Mouse (Mus musculus) kidney, embryonic 16.5 days (tissue): ENCODE results near the gene Smg6. TPM values are rescaled to one million over a fixed set of nuclear protein-coding genes. Genes with fewer than 3 reads are reported as not detected.

Experiments
- ATAC-seq: fragments of 200-750 bp; cut with Nextera tagmentation; 2 replicates; pipeline ENCODE4 v1.8.0; 2017; ENCODE audit warnings: moderate TSS enrichment; ENCODE audit not compliant: low FRiP score, low TSS enrichment
- H3K27ac ChIP-seq: fragments of 300-500 bp; sonication (generic); 2 replicates; pipeline ENCODE4 v1.5.1; 2014; ENCODE audit warnings: low read length
- H3K27me3 ChIP-seq: fragments of 300-500 bp; sonication (generic); 2 replicates; pipeline ENCODE4 v1.6.1; 2014; ENCODE audit warnings: low read length, control low read depth, mixed read lengths; ENCODE audit not compliant: insufficient read depth
- H3K36me3 ChIP-seq: fragments of 300-500 bp; sonication (generic); 2 replicates; pipeline ENCODE4 v1.6.1; 2014; ENCODE audit warnings: low read length, control low read depth, mixed read lengths; ENCODE audit not compliant: insufficient read depth
- H3K4me1 ChIP-seq: fragments of 300-500 bp; sonication (generic); 2 replicates; pipeline ENCODE4 v1.6.1; 2014; ENCODE audit warnings: low read length, control low read depth, mixed read lengths; ENCODE audit not compliant: insufficient read depth
- H3K4me2 ChIP-seq: fragments of 300-500 bp; sonication (generic); replicated peaks from 2 replicates; pipeline ENCODE4 v1.6.1; 2014; ENCODE audit warnings: low read depth, low read length
- H3K4me3 ChIP-seq: fragments of 300-500 bp; sonication (generic); 2 replicates; pipeline ENCODE4 v1.5.1; 2014; ENCODE audit warnings: mild to moderate bottlenecking, low read length
- H3K9ac ChIP-seq: fragments of 300-500 bp; sonication (generic); replicated peaks from 2 replicates; pipeline ENCODE4 v1.6.1; 2014; ENCODE audit warnings: low read length
- H3K9me3 ChIP-seq: fragments of 300-500 bp; sonication (generic); 2 replicates; pipeline ENCODE4 v1.6.1; 2016; ENCODE audit warnings: low read length, control low read depth
- WGBS: fragments of 180-500 bp; shearing (Covaris S2); extraction: QIAGEN DNeasy Blood & Tissue Kit; methylation state at CpG from one replicate; pipeline ENCODE4 v1.1.7; 2014; 5-methylcytosine and 5-hydroxymethylcytosine counted together
- polyA plus RNA-seq: library from polyadenylated mRNA; unstranded; fragments of >200 nt; fragmentation: Nextera tagmentation; extraction: Ambion mirVana; gene quantifications from 2 replicates; pipeline ENCODE4 v1.2.1, GENCODE M21; 2015

The Smg6 gene
- polyA plus RNA-seq, 1 experiment from 2014 or later = 17.9 TPM

DNA sequence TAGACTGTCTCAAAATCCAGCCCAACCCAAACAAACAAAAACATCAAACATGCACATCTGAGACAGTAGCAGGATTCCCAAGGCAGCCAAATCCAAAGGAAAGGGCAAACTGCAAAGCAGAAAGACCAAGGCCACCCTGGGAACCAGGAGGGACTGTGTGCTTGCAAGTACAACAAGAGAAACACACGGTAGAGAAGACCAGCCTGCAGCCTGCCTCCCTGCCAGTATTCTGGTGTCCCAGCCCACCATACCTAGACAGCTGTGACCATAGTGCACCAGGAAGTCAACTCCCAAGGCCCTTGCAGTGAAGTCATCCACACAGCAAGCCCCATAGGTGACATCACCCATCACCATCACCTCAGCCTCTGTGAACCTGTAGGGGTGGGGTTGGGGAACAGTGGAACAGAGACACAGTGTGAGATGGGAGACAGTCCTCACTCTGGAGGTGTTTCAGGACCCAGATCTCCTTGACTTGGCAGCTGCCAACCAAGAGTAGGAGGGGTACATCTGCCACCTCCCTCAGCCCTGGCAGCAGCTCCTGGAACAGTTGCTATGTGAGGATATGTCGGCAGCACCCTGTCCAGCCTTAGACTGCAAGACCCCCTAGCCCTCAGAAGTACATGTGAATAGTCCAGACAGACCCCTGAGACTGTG lies 258.4 kb downstream of the Smg6 start:
- Histone ChIP-seq H3K9ac (no peak overlapping the region), H3K27ac (no peak overlapping the region), H3K4me1 (peaks cover 6% of the 10 kb centered on the region), H3K36me3 (peaks cover 27% of the 10 kb centered on the region), H3K4me2 (no peak overlapping the region), H3K9me3 (no peaks in the 10 kb centered on the region), H3K4me3 (no peak overlapping the region), H3K27me3 (no peaks in the 10 kb centered on the region)
- no peak for ATAC-seq
- 88% methylated on average over 2 of the region's 2 CpGs for WGBS

- H3K36me3 ChIP-seq = peaks cover 27% of the 10 kb centered on the region
- no peaks in the 10 kb centered on the region for H3K9me3 ChIP-seq
- H3K27me3 ChIP-seq = no peaks in the 10 kb centered on the region
- peaks cover 6% of the 10 kb centered on the region for H3K4me1 ChIP-seq
- no peak overlapping the region for H3K9ac ChIP-seq
- H3K27ac ChIP-seq = no peak overlapping the region
- H3K4me3 ChIP-seq = no peak overlapping the region
- no peak for ATAC-seq
- WGBS = 90% methylated on average over 5 of the region's 5 CpGs
- no peak overlapping the region for H3K4me2 ChIP-seq
Measured at GRCm38 (mm10) chr11:75184573-75184972, 258.9 kb downstream of the Smg6 start.

- H3K27ac ChIP-seq = no peak overlapping the region
- peaks cover 8% of the 10 kb centered on the region for H3K4me1 ChIP-seq
- H3K9me3 ChIP-seq = no peaks in the 10 kb centered on the region
- WGBS = 75% methylated on average over 2 of the region's 2 CpGs
- no peak for ATAC-seq
- H3K36me3 ChIP-seq = peaks cover 27% of the 10 kb centered on the region
- H3K27me3 ChIP-seq = no peaks in the 10 kb centered on the region
- H3K4me2 ChIP-seq = no peak overlapping the region
- H3K4me3 ChIP-seq = no peak overlapping the region
- no peak overlapping the region for H3K9ac ChIP-seq
Measured at GRCm38 (mm10) chr11:75184986-75185385, 259.4 kb downstream of the Smg6 start.

- peak overlapping the region; percentile 90 for H3K4me3 ChIP-seq
- H3K27ac ChIP-seq = peak overlapping the region; percentile 23; the same call in 1 of the 2 replicates
- H3K9ac ChIP-seq = peak overlapping the region; percentile 77
- peak overlapping the region; percentile 94 for H3K4me2 ChIP-seq
- H3K27me3 ChIP-seq = peaks cover 26% of the 10 kb centered on the region
- ATAC-seq = peak; percentile 18; the same call in 1 of the 2 replicates
- under 1% methylated on average over 22 of the region's 22 CpGs for WGBS
- H3K9me3 ChIP-seq = no peaks in the 10 kb centered on the region
- peaks cover 33% of the 10 kb centered on the region for H3K4me1 ChIP-seq
- no peaks in the 10 kb centered on the region for H3K36me3 ChIP-seq
Measured at GRCm38 (mm10) chr11:75189713-75190370, 264.2 kb downstream of the Smg6 start.

- WGBS = under 1% methylated on average over 24 of the region's 24 CpGs
- no peaks in the 10 kb centered on the region for H3K36me3 ChIP-seq
- no peaks in the 10 kb centered on the region for H3K9me3 ChIP-seq
- peak overlapping the region; percentile 77 for H3K9ac ChIP-seq
- ATAC-seq = peak; percentile 81
- peak overlapping the region; percentile 90 for H3K4me3 ChIP-seq
- peaks cover 31% of the 10 kb centered on the region for H3K27me3 ChIP-seq
- H3K4me2 ChIP-seq = peak overlapping the region; percentile 94
- H3K27ac ChIP-seq = peak overlapping the region; percentile 23; the same call in 1 of the 2 replicates
- H3K4me1 ChIP-seq = peaks cover 38% of the 10 kb centered on the region
Measured at GRCm38 (mm10) chr11:75190371-75190724, 264.7 kb downstream of the Smg6 start.

- H3K27ac ChIP-seq = peak within 1 kb of the TSS; percentile 23; the same call in 1 of the 2 replicates
- peaks cover 39% of the 10 kb centered on the region for H3K4me1 ChIP-seq
- H3K36me3 ChIP-seq = no peaks in the 10 kb centered on the region
- H3K9me3 ChIP-seq = no peaks in the 10 kb centered on the region
- peaks cover 37% of the 10 kb centered on the region for H3K27me3 ChIP-seq
- peak within 1 kb of the TSS; percentile 77 for H3K9ac ChIP-seq
- ATAC-seq = no peak
- WGBS = 57% methylated on average over 5 of the region's 5 CpGs
- peak within 1 kb of the TSS; percentile 90 for H3K4me3 ChIP-seq
- peak within 1 kb of the TSS; percentile 94 for H3K4me2 ChIP-seq
Measured at GRCm38 (mm10) chr11:75190905-75191441, 265.4 kb downstream of the Smg6 start, which contains the start of gene Dph1. Dph1 (minus strand) TSS chr11:75191241.

DNA sequence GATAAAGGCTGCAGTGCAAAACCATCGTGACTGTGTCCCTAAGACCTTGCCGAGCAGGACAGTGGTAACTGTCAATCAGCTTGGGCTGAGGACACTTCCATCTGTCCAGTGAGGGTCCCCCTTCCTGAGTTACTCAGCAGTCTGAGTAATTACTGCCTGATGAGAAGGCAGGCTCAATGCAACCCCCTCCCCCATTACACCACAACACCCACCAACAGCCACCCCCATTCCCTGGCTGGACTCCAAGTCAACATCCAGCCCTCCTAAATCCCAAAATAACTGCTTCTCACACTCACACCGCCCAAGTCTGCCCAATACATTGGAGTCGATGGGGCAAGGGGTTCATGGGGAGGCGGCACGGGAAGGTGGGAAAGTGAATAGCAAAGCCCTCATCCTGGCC lies 266.2 kb downstream of the Smg6 start:
- H3K4me3 ChIP-seq = no peak overlapping the region
- no peak for ATAC-seq
- 56% methylated on average over 6 of the region's 6 CpGs for WGBS
- peaks cover 46% of the 10 kb centered on the region for H3K27me3 ChIP-seq
- no peak overlapping the region for H3K27ac ChIP-seq
- H3K9ac ChIP-seq = no peak overlapping the region
- no peaks in the 10 kb centered on the region for H3K9me3 ChIP-seq
- peaks cover 39% of the 10 kb centered on the region for H3K4me1 ChIP-seq
- no peaks in the 10 kb centered on the region for H3K36me3 ChIP-seq
- no peak overlapping the region for H3K4me2 ChIP-seq

DNA sequence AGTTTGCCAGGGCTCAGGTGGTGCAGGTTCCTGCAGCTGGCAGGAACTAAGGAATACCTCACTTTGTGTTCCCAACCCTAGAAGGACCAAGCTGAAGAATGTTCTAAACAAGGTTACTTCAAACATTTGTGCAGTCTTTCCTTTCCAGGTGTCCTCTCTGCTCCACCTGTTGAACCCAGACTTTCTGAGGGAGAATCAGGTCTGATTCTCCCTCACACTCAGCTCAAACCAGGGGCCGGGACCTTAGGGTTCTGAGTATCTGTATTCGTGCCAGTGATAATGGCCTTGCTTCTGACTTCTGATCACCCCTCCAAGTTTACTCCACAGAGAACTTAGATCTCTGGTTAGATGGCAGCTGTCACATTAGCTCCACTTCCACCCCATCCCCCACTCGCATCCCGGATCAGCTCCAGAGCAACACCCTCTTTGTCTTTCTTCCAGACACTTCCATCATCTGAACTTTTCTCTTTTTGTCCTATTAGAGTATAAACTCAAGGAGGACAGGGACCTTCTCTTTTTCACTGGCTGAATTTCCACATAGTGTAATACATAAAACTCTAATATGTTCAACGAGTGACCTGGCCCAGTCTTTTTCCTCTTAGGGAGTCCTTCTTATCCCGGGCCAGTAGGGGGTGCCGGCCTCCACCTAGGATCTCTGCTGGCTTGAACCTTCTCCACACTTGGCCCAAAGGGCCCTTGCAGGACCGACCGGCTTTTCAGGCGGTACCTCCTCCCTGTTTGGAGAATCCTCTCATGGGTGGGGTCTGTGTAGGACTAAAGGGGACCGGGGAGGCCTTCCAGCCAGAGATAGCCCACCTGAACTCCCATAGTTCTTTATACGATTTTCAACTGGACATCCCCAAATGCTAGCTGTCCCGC lies 267.0 kb downstream of the Smg6 start:
- Histone ChIP-seq H3K4me3 (peak overlapping the region; percentile 60), H3K4me2 (peak overlapping the region; percentile 87), H3K27me3 (peaks cover 51% of the 10 kb centered on the region), H3K9me3 (no peaks in the 10 kb centered on the region), H3K4me1 (peaks cover 39% of the 10 kb centered on the region), H3K9ac (peak overlapping the region; percentile 65; the same call in 1 of the 2 replicates), H3K36me3 (no peaks in the 10 kb centered on the region), H3K27ac (no peak overlapping the region)
- peak; percentile 60 for ATAC-seq
- 25% methylated on average over 13 of the region's 13 CpGs for WGBS

- Histone ChIP-seq H3K36me3 (no peaks in the 10 kb centered on the region), H3K9ac (peak within 1 kb of the TSS; percentile 65), H3K9me3 (no peaks in the 10 kb centered on the region), H3K4me3 (peak within 1 kb of the TSS; percentile 60), H3K27me3 (peaks cover 55% of the 10 kb centered on the region), H3K4me1 (peaks cover 39% of the 10 kb centered on the region), H3K27ac (no peak within 1 kb of the TSS), H3K4me2 (peak within 1 kb of the TSS; percentile 87)
- peak; percentile 24; the same call in 1 of the 2 replicates for ATAC-seq
- WGBS = under 1% methylated on average over 80 of the region's 84 CpGs
Measured at GRCm38 (mm10) chr11:75193256-75194071, 267.8 kb downstream of the Smg6 start, which contains the start of gene Rtn4rl1. Rtn4rl1 (plus strand) TSS chr11:75193783.
